Mouse (Mus musculus) frontal cortex, adult (tissue): Measurements from ENCODE around the gene Carmil1.
"Not testable (repeated sequence)": the region's sequence is repeated elsewhere in the genome, so short reads cannot be mapped to it uniquely, and the experiment has no call there.

ENCODE experiments used
- ATAC-seq: cut with Nextera tagmentation; 2 replicates; pipeline ENCODE4 v1.9.2; 2017; ENCODE audit warnings: mild to moderate bottlenecking, moderate library complexity, mixed read lengths; ENCODE audit not compliant: low TSS enrichment

The Carmil1 gene

GRCm38 (mm10) chr13:24104611-24105339 lies 175.8 kb downstream of the Carmil1 start:
- ATAC-seq = not testable (repeated sequence)

DNA sequence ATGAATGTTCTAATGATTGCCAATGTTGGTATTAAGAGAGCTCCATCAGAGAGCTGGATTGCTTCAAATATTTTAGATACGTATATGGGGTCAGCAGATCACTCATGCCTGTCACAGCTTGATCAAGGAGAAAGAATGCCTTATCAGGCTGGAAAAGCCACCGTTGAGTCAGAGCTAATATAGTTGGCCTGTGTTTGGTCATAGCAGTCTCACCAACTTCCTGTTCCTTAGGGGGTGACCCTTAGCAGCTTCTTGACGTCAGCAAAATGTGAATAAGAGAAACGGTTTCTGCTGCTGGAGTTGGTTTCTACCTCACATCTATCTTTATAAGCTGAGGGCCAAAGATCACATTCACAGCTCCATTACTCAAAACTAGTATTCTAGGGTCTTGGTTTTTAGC lies 176.6 kb downstream of the Carmil1 start:
- ATAC-seq = no peak

DNA sequence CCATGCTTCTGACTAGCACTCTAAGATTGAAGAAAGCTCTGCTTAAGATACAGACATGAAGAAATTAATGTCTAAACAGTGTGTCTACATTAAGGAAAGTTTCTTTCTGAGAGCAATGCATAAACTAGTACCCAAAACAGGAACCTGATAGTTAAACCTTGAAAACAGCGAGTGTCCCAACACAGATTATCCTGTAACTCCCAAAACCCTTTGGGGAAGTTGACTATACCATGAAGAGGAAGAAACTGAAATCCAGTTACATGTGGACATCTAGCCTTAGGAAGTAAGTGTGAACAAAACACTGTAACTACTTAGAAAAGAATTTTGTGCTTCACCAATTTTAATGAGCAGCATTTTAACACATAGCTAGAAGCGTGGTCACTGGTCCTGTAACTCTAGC lies 177.4 kb downstream of the Carmil1 start:
- no peak for ATAC-seq

- peak; percentile 51; the same call in 1 of the 2 replicates for ATAC-seq
These were observed 178.3 kb downstream of the Carmil1 start for GRCm38 (mm10) chr13:24102256-24102655.

DNA sequence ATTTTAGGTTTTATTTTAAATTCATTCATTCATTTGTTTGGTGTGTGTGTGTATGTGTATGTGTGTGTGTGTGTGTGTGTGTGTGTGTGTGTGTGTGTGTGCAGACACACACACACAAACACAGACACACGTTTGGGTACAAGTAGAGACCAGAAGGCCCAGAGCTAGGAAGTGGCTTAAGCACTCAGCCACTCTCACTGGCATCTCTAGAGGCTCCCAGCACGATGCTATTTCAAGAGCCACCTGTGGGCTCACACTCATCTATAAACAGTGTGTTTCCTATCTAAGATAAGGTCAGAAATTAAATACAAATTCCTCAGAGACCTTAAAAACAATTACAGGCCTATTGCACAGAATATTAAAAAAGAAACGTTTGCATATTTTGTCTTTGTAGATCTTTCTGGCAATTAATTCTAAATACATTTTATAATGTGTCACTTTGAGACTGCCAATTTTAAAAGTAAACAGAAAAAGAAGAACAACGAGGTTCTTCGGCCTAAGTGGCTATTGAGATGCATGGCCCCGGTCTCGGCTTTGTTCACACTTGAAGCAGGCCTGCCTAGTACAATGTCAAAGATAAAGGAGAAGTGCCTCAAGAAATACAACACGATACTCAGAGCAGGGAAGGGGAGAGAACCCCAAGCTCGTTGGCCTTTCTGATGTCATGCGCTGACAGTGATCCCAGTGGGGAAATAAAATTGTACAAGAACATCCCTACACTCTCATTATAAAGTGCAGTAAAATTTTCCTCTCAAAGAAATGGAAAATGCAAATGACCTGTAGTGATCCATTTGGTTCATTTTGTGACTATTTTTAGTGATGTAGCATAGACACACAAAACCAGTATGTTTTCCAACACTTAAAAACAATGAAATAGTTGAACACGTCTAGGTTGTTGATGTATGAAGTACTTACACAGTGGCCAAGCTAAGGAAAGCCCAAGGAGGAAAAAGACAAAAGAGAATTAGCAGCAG lies 179.2 kb downstream of the Carmil1 start:
- ATAC-seq = no peak

GRCm38 (mm10) chr13:24100516-24101094 lies 180.0 kb downstream of the Carmil1 start:
- ATAC-seq = no peak

DNA sequence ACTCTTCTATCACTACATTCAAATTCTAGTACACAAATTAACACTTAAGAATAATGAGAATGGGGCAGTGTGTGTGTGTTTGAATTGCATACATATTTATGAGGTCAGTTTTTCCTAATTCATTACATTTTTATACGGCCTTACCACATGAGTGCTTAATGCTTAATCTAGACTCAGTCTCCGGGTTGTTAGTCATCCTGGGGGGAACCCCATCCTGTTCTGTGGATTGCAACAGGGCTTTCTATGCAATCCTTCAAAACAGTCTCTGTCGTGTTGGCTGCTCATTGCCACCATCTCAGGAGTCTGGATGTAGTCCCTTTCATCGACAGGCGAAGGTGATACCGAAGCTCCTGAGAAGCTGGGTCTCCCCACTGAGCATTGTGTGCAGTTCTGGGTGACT lies 184.0 kb downstream of the Carmil1 start:
- no peak for ATAC-seq

- no peak for ATAC-seq
These were observed 185.6 kb downstream of the Carmil1 start for GRCm38 (mm10) chr13:24094825-24095547.

DNA sequence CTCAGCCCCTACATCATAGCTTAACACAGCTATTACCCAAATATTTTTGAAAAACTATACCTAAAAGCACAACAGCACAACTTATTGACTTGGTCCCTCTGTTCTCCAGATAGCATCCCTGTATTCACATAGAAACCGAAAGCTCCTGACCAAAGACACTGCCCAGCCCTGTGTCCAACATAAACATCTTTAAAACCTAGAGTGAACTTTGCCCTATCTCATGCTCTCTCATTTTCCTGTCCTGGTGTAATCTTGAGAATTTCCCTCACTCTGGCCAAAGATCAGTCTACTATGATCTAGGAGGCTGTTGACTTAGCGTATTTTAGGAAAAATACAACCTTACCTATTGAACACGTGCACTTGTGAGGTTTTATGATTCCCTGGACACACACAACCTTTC lies 187.5 kb downstream of the Carmil1 start:
- no peak for ATAC-seq

GRCm38 (mm10) chr13:24092073-24092472 lies 188.5 kb downstream of the Carmil1 start:
- ATAC-seq = no peak

- peak; percentile 29; the same call in 1 of the 2 replicates for ATAC-seq
These were observed 198.4 kb downstream of the Carmil1 start for GRCm38 (mm10) chr13:24082153-24082552.

GRCm38 (mm10) chr13:24081698-24082097 lies 198.9 kb downstream of the Carmil1 start:
- ATAC-seq = peak; percentile 88

GRCm38 (mm10) chr13:24072588-24072987 lies 208.0 kb downstream of the Carmil1 start:
- ATAC-seq = no peak

DNA sequence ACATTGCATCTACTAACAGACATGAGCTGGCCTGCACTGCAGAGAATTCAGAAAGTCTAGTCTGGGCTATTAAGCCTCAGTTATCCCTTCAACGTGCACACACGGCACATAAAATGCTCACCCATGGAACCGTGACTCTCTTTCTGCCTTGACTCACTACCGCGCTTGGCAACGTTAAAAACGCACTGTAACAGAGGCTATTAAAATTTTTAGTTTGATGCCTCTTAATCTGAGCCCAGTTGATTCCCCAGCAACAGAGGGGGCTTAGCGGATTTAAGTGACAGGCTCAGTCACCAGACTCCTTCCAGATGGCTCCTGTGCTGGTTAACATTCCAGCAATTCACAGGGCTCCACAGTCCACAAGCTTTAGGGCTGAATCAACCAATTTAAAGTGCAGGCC lies 213.0 kb downstream of the Carmil1 start:
- no peak for ATAC-seq

DNA sequence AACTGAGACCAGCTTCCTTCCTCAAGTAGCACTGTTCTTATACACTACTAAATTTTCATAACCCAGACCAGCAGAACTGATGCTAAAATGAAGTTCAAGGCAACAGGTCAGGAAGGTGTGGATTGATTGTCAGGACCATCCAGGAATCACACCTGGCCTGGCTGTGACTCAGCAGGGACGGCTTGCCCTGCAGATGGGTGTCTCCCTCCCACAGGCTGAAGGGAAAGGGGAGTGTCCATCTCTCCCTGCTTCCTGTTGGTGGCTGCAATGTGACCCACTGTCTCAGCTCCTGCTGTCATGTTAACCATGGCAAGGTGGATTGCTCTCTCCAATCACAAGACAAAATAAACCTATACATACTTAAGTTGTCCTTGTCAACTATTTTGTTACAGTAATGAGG lies 215.1 kb downstream of the Carmil1 start:
- no peak for ATAC-seq

DNA sequence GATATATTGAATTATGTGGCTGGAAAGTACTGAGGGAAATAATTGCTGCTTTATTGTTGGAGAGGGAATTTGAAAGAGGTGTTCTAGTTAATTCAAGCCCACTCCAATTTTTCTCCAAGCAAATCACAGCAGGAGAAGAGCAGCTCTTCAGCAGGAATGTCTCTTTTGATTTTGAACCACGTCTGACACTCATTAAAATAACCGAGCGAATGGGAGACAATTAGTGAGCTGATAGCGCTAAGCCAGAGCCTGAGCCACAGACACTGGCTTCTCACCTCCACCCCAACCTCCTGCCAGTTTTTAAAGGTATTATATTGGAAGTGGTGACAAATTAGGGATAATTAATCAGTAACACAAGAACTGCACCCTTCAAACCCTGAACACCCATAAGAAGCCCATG lies 217.8 kb downstream of the Carmil1 start:
- no peak for ATAC-seq

GRCm38 (mm10) chr13:24055072-24055869 lies 225.3 kb downstream of the Carmil1 start:
- ATAC-seq = no peak

- no peak for ATAC-seq
These were observed 229.1 kb downstream of the Carmil1 start for GRCm38 (mm10) chr13:24051496-24051895.

- peak; percentile 49 for ATAC-seq
These were observed 230.3 kb downstream of the Carmil1 start for GRCm38 (mm10) chr13:24050330-24050729.

DNA sequence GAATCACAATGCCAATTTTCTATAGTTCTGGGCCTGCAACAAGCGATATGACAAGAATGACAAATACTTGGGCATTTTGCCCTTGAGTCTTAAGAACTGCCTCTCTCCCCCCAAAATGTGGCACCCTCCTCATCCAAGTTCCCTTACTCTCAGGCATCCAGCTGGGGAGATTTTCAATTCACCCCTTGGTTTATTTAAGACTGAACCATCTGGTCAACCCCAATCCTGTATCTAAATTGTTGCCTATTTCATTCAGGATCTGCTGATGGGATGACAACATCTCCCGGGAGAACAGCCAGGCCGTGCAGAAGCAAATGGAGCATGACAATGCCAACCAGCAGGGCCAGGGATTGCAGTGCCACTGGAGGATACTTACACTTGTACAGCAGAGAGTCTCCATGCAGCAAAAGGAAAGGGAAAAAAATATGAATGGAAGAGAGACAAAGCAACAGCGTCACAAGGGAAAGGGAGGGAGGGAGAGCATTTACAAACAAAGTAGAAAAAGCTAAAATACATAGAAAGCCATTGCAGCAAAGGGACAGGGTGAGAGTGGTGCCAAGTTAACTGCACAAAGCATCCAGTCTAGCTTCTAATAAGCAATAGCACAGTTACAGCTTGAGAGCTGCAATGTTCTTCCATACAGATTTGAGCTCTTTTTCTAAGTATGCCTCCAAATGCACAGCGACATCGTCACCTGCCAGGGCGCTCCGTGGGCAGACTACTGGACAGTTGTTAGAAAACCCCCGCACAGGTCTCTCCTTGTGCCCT lies 231.1 kb downstream of the Carmil1 start:
- peak; percentile 92 for ATAC-seq
